Mouse (Mus musculus) brain, adult 2 months (tissue): ENCODE measurements at regions not wholly inside any gene's neighbourhood (a gene's known extent, or its start where the extent isn't known, plus 50 kb on each side); places are given as distances from the start of the nearest gene placed in this dataset.
A peak's percentile ranks its signal among the peaks of the same experiment; 100 is the strongest.

Experiments
- DNase-seq: peaks from one replicate; pipeline ENCODE4 v3.0.0; 2011; ENCODE audit warnings: low read depth, low spot score

GRCm38 (mm10) chr17:77819698-77820097 lies 380.4 kb upstream of the Crim1 start:
- no peak for DNase-seq

GRCm38 (mm10) chr17:77843949-77844348 lies 356.1 kb upstream of the Crim1 start:
- DNase-seq = no peak

- DNase-seq = peak; percentile 40
Observed at GRCm38 (mm10) chr17:77874497-77874896, 325.6 kb upstream of the Crim1 start.

GRCm38 (mm10) chr17:77877016-77877415 lies 323.0 kb upstream of the Crim1 start:
- DNase-seq = no peak

- DNase-seq = no peak
Observed at GRCm38 (mm10) chr17:77885150-77885549, 314.9 kb upstream of the Crim1 start.

DNA sequence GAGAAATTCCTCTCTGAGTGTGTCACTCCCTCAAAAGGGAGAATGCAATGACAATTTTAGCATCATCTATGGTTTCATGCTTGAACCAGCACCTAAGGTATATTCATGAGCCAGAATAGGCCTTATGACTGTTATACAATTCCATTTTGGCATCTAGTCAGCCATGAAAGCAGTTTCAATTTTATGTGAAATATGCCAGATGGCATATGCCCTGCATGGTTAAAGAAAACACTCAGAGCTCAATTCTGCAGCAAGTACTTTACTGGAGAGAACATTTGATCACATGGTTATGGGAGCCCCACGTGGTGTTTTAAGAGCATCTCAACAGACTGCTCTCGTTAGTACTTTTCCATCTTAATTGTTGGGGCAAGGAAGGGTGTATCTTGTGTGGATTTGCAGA lies 310.9 kb upstream of the Crim1 start:
- peak; percentile 82 for DNase-seq

- no peak for DNase-seq
Observed at GRCm38 (mm10) chr17:77904412-77904811, 295.6 kb upstream of the Crim1 start.

DNA sequence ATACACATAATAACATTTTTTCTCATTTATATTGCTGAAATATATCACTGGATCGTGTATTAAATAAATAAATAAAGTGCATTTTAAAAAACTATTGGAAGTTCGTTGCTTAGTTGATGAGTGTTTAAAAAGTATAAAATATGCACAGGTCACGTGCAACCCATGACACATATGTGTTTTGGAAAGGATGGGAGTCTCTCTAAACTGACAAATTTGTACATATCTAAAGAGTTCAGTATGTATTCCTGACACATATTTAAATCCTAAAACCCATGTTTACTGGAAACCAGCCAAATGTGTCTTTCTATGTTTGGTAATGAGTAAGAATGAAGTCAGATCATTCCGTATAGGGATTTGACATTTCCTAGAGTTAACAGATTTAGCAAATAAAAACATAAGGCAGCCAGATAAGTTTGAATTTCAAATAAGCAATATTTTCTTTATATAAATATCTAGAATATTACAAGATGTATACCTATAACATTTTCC lies 286.0 kb upstream of the Crim1 start:
- DNase-seq = no peak

DNA sequence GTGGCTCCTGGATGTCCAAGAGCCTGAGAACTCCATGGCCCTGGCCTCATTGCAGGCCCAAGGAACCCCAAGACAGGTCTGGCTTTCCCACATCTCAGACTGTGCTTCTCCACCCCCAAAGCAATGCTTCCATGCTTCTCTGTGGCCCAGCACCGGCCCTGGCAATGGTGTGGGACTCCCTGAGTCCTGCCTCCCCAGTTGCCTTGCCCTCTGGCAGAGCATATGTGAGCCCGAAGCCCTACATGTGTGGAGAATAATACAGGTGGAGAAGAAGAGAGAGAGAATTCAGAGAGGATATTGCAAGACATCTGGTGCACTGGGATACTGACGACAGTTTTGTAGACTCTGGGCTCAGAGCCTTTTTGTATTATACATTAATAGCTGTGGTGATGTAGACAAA lies 269.8 kb upstream of the Crim1 start:
- DNase-seq = no peak

DNA sequence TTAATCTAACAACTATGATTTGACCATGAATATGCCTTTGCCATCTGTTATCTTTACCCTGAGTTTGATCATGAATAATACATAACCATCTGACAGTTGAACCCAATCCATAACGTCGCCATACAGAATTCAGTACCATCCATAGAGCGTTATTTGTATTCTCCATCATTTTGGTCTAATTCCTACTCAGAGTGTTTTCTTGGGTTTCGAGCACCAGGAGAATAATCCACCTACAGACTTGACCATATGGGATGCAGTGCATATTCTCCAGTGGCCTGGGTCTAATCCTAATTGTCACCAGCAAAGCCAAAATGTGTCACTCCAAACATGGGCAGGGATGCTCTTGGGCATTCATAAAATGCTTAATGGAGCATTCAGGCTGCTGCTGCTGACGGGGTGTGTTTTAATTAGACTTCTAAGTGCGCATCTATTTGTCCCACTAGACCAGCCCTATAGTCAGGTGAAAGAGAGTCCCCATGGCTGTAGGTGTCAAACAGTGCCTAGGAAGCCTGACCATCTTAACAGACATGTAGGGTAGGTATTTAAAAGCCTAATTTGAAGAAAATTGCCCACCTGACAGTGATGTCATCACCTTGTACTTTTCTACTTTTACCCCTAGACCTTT lies 269.0 kb upstream of the Crim1 start:
- peak; percentile 4 for DNase-seq

DNA sequence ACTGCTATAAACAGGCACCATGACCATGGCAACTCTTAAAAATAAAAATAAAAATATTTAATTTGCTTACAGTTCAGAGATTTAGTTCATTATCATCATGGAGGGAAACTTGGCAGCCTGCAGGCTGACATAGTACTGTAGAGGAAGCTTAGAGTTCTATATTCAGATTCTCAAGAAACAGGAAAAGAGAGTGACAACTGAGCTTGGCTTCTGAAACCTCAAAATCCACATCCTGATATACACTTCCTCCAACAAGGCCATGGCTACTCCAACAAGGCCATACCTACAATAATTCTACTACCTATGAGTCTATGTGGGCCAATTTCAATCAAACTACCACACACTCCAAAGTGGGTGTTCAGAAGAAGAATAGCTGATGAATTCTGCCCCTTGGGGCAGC lies 266.9 kb upstream of the Crim1 start:
- DNase-seq = peak; percentile 12

DNA sequence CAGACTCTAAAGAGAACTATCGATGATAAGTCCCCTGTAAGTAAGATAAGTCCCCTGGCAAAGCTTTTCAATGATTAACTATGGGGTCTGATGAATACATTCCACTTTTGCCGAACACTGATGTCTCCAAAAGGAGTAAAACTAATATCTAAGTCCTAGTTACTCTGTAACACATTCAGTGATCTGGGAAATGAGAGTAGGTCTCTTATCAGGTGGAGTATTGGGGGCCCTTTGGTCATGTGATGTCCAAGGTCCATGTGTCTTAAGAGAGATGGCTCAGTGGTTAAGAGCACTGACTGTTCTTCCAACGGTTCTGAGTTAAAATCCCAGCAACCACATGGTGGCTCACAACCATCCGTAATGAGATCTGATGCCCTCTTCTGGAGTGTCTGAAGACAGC lies 242.0 kb upstream of the Crim1 start:
- DNase-seq = no peak

DNA sequence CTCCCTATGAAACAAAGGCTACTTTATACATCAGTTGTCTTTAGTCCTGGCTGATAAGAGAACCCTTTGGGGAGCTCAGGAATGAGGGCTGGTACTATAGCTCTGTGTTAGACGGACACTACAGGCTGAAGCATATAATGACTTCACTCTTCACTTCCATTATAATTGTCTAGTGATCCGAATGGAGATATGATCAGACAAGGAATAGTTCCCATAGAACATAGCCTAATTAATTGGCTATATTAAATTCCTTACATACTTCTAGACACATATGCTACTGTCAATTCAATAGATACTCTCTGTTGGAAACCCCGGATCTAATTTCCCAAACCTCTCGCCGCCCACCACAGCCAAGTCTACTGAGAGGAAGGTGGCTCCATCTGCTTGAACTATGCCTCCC lies 238.8 kb upstream of the Crim1 start:
- DNase-seq = no peak

DNA sequence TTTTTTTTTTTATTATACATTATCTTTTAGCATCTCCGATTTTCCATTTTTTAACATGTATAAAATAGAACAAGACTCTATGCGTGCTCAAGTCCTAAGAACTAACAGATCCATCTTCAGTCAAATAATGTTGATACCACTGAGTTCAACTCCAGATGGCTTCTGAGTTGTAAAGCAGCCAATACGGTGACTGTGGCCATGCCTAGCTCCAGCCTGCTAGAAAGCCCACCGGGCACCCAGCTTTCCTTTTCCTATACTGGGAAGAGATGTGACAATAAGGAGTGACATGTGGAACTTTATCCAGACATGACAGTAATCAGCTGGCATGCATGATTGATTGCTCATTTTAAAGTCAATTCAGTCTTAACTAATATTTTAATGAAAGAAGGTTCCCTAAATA lies 236.7 kb upstream of the Crim1 start:
- DNase-seq = no peak

DNA sequence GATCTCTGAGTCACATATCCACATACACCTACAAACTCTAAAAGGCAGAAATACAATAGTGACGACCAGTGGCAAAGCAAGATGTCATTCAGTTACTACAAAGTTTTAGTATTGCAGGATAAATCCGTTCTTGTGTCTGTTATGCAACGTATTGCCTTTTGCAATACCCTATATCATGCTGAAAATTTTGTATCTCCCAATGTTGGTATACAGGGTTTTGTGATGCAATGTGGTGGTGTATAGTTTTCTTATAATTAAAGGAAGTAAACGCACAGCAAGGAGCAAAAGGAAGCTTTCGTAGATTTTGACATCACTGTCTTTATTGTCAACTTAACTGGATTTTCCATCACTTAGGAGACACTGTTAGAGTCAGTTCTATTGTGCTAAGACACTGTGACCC lies 231.5 kb upstream of the Crim1 start:
- no peak for DNase-seq

DNA sequence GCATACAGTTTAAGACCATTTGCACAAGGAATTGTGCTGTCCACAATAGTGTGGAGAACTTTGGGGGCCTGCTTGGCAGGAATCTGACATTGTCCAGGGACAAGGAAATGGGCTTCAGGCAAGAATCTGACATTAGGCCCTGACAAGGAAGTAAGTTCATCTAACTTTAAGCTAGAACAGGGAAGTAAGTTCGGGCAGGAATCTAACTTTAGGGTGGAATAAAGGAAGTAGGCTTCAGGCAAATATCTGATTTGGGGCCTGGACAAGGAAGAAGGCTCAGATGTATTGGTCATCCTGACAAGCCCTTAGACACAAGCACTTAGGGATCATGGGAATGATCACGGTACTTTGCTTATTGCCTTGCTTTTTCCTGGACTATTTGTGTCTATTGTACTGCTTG lies 230.9 kb upstream of the Crim1 start:
- DNase-seq = no peak
